Mouse (Mus musculus): Measurements from ENCODE around the gene Nsun7. TPM values are rescaled to one million over a fixed set of nuclear protein-coding genes. Genes with fewer than 3 reads are reported as not detected.
A peak's percentile ranks its signal among the peaks of the same experiment; 100 is the strongest.

Nsun7 gene
- polyA plus RNA-seq, 1 experiment from 2014 or later, result 0.05 TPM

GRCm38 (mm10) chr5:66337025-66337968, 77.6 kb downstream of the Nsun7 start:
- peak; percentile 66; the same call in 1 of the 2 replicates for ATAC-seq
- Histone ChIP-seq H3K4me3 (ENCODE audit: low read depth, low read length) (peak overlapping the region; percentile 37), H3K27ac (ENCODE audit: low read depth, low read length) (no peak overlapping the region), H3K9ac (ENCODE audit: low read depth, low read length) (peak overlapping the region; percentile 40; the same call in 1 of the 2 replicates), H3K36me3 (ENCODE audit: control insufficient read depth, insufficient read depth) (no peaks in the 10 kb centered on the region), H3K4me1 (replicated peaks; ENCODE audit: control insufficient read depth, insufficient read depth, low read length) (peaks cover 4% of the 10 kb centered on the region), H3K4me2 (replicated peaks; ENCODE audit: low read depth) (peak overlapping the region; percentile 87), H3K9me3 (ENCODE audit: control insufficient read depth) (no peaks in the 10 kb centered on the region), H3K27me3 (replicated peaks; ENCODE audit: control insufficient read depth, insufficient read depth, low read length) (no peaks in the 10 kb centered on the region)
- TF ChIP-seq CTCF (IDR thresholded peaks at IDR 0.05; ENCODE audit: low read depth), result no peak
- 9% methylated on average over 38 of the region's 38 CpGs for WGBS

- Histone ChIP-seq H3K36me3 (ENCODE audit: control insufficient read depth, insufficient read depth) (no peaks in the 10 kb centered on the region), H3K27ac (ENCODE audit: low read depth, low read length) (no peak overlapping the region), H3K9ac (ENCODE audit: low read depth, low read length) (no peak overlapping the region), H3K4me3 (ENCODE audit: low read depth, low read length) (peak overlapping the region; percentile 37; the same call in 1 of the 2 replicates), H3K27me3 (replicated peaks; ENCODE audit: control insufficient read depth, insufficient read depth, low read length) (no peaks in the 10 kb centered on the region), H3K9me3 (ENCODE audit: control insufficient read depth) (no peaks in the 10 kb centered on the region), H3K4me1 (replicated peaks; ENCODE audit: control insufficient read depth, insufficient read depth, low read length) (peaks cover 4% of the 10 kb centered on the region), H3K4me2 (replicated peaks; ENCODE audit: low read depth) (peak overlapping the region; percentile 87)
- TF ChIP-seq CTCF (IDR thresholded peaks at IDR 0.05; ENCODE audit: low read depth), result no peak
- no peak for ATAC-seq
- WGBS, result 52% methylated on average over 6 of the region's 6 CpGs
Measured at GRCm38 (mm10) chr5:66337969-66338345, 78.3 kb downstream of the Nsun7 start.

GRCm38 (mm10) chr5:66338583-66338982, 78.9 kb downstream of the Nsun7 start:
- 55% methylated on average over 7 of the region's 7 CpGs for WGBS
- no peak overlapping the region for H3K4me3 ChIP-seq (ENCODE audit: low read depth, low read length)
- no peak overlapping the region for H3K27ac ChIP-seq (ENCODE audit: low read depth, low read length)
- H3K4me2 ChIP-seq (replicated peaks; ENCODE audit: low read depth), result no peak overlapping the region
- ATAC-seq, result no peak
- no peaks in the 10 kb centered on the region for H3K27me3 ChIP-seq (replicated peaks; ENCODE audit: control insufficient read depth, insufficient read depth, low read length)
- peak; percentile 64 for TF ChIP-seq CTCF (IDR thresholded peaks at IDR 0.05; ENCODE audit: low read depth)
- H3K9me3 ChIP-seq (ENCODE audit: control insufficient read depth), result no peaks in the 10 kb centered on the region
- no peak overlapping the region for H3K9ac ChIP-seq (ENCODE audit: low read depth, low read length)
- H3K4me1 ChIP-seq (replicated peaks; ENCODE audit: control insufficient read depth, insufficient read depth, low read length), result peaks cover 4% of the 10 kb centered on the region
- no peaks in the 10 kb centered on the region for H3K36me3 ChIP-seq (ENCODE audit: control insufficient read depth, insufficient read depth)

GRCm38 (mm10) chr5:66340356-66341102, 80.8 kb downstream of the Nsun7 start:
- ATAC-seq, result no peak
- peaks cover 4% of the 10 kb centered on the region for H3K4me1 ChIP-seq (replicated peaks; ENCODE audit: control insufficient read depth, insufficient read depth, low read length)

GRCm38 (mm10) chr5:66341848-66342247, 82.2 kb downstream of the Nsun7 start:
- ATAC-seq, result peak; percentile 65

More at GRCm38 (mm10) chr5:66340356-66341102, 80.8 kb downstream of the Nsun7 start:
- no peak for TF ChIP-seq CTCF (IDR thresholded peaks at IDR 0.05; ENCODE audit: low read depth)
- Histone ChIP-seq H3K9ac (ENCODE audit: low read depth, low read length) (no peak overlapping the region), H3K9me3 (ENCODE audit: control insufficient read depth) (no peaks in the 10 kb centered on the region), H3K27me3 (replicated peaks; ENCODE audit: control insufficient read depth, insufficient read depth, low read length) (no peaks in the 10 kb centered on the region), H3K27ac (ENCODE audit: low read depth, low read length) (no peak overlapping the region), H3K36me3 (ENCODE audit: control insufficient read depth, insufficient read depth) (no peaks in the 10 kb centered on the region), H3K4me2 (replicated peaks; ENCODE audit: low read depth) (no peak overlapping the region), H3K4me3 (ENCODE audit: low read depth, low read length) (no peak overlapping the region)
- WGBS, result 52% methylated on average over 17 of the region's 17 CpGs

GRCm38 (mm10) chr5:66342285-66342684, 82.6 kb downstream of the Nsun7 start:
- no peaks in the 10 kb centered on the region for H3K9me3 ChIP-seq (ENCODE audit: control insufficient read depth)
- no peaks in the 10 kb centered on the region for H3K27me3 ChIP-seq (replicated peaks; ENCODE audit: control insufficient read depth, insufficient read depth, low read length)
- H3K36me3 ChIP-seq (ENCODE audit: control insufficient read depth, insufficient read depth), result no peaks in the 10 kb centered on the region
- H3K27ac ChIP-seq (ENCODE audit: low read depth, low read length), result no peak overlapping the region
- WGBS, result 69% methylated on average over 9 of the region's 9 CpGs
- H3K4me1 ChIP-seq (replicated peaks; ENCODE audit: control insufficient read depth, insufficient read depth, low read length), result peaks cover 6% of the 10 kb centered on the region
- H3K4me2 ChIP-seq (replicated peaks; ENCODE audit: low read depth), result peak overlapping the region; percentile 32; the same call in 1 of the 2 replicates
- ATAC-seq, result no peak
- no peak for TF ChIP-seq CTCF (IDR thresholded peaks at IDR 0.05; ENCODE audit: low read depth)
- H3K4me3 ChIP-seq (ENCODE audit: low read depth, low read length), result no peak overlapping the region
- H3K9ac ChIP-seq (ENCODE audit: low read depth, low read length), result no peak overlapping the region

More at GRCm38 (mm10) chr5:66341848-66342247, 82.2 kb downstream of the Nsun7 start:
- no peak overlapping the region for H3K27ac ChIP-seq (ENCODE audit: low read depth, low read length)
- no peak overlapping the region for H3K9ac ChIP-seq (ENCODE audit: low read depth, low read length)
- TF ChIP-seq CTCF (IDR thresholded peaks at IDR 0.05; ENCODE audit: low read depth), result no peak
- no peaks in the 10 kb centered on the region for H3K9me3 ChIP-seq (ENCODE audit: control insufficient read depth)
- H3K4me2 ChIP-seq (replicated peaks; ENCODE audit: low read depth), result peak overlapping the region; percentile 32; the same call in 1 of the 2 replicates
- H3K36me3 ChIP-seq (ENCODE audit: control insufficient read depth, insufficient read depth), result no peaks in the 10 kb centered on the region
- H3K27me3 ChIP-seq (replicated peaks; ENCODE audit: control insufficient read depth, insufficient read depth, low read length), result no peaks in the 10 kb centered on the region
- WGBS, result 34% methylated on average over 10 of the region's 10 CpGs
- no peak overlapping the region for H3K4me3 ChIP-seq (ENCODE audit: low read depth, low read length)
- peaks cover 6% of the 10 kb centered on the region for H3K4me1 ChIP-seq (replicated peaks; ENCODE audit: control insufficient read depth, insufficient read depth, low read length)
